Mouse (Mus musculus): ENCODE measurements around the gene Grin1.

- TF ChIP-seq POLR2A (IDR thresholded peaks at IDR 0.05; ENCODE audit: low read depth, low read length), result no peak
- TF ChIP-seq CTCF (IDR thresholded peaks at IDR 0.05; ENCODE audit: extremely low read depth, insufficient read length, insufficient replicate concordance, low read depth, low read length), result peak; percentile 57; the same call in 1 of the 2 replicates
Observed at GRCm38 (mm10) chr2:25328440-25328839, 9.5 kb upstream of the Grin1 start.

All from small intestine, adult 2 months (tissue).